Mouse (Mus musculus): ENCODE measurements at regions not wholly inside any gene's neighbourhood (a gene's known extent, or its start where the extent isn't known, plus 50 kb on each side); places are given as distances from the start of the nearest gene placed in this dataset.
A peak's percentile ranks its signal among the peaks of the same experiment; 100 is the strongest.

DNA sequence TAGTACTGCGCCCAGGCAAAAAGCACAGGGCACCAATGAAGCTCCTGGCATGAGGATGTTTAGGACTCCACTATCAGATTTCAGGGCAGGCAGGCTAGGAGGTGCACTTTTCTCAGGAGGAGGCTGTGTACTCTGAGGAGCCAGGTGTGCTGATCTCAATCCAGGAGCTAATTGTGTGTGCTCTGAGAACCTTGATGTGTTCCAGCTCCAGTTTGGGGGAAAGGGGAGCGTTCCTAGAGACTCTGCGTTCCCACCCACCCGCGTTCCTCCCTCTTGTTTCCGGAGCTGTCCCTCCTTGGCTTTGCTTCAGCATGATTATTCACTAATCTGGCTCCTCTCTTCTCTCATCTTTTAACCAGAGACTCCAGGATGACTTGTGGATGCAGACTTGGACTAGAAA lies 195.2 kb downstream of the Icos start:
- DNase-seq (ENCODE audit: low spot score in 2 of 2) = no peak

- DNase-seq (ENCODE audit: low spot score in 2 of 2) = no peak
Observed at GRCm38 (mm10) chr1:61175239-61175638, 197.5 kb downstream of the Icos start.

DNA sequence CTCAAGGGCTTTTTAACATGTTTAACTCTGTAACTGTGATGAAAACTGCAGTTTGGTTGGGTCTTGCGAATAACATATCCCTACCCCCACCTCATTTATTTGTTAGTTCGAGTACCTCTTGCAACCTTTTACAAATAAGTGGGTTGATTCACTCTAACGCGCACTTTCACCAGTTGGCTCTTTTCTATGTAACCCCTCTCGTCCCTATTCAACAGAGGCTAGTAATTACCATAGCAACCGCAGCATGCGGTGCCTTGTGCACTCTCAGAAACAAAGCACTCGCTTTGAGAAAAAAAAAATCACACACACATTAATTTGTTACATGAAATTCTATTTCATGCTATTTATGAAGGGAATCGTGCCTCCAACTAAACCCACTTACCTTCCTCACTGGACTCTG lies 201.7 kb downstream of the Icos start:
- no peak for DNase-seq (ENCODE audit: low spot score in 2 of 2)

- peak; percentile 90 to 98 for DNase-seq (ENCODE audit: low spot score in 2 of 2)
Observed at GRCm38 (mm10) chr1:61181099-61181821, 203.5 kb downstream of the Icos start.

DNA sequence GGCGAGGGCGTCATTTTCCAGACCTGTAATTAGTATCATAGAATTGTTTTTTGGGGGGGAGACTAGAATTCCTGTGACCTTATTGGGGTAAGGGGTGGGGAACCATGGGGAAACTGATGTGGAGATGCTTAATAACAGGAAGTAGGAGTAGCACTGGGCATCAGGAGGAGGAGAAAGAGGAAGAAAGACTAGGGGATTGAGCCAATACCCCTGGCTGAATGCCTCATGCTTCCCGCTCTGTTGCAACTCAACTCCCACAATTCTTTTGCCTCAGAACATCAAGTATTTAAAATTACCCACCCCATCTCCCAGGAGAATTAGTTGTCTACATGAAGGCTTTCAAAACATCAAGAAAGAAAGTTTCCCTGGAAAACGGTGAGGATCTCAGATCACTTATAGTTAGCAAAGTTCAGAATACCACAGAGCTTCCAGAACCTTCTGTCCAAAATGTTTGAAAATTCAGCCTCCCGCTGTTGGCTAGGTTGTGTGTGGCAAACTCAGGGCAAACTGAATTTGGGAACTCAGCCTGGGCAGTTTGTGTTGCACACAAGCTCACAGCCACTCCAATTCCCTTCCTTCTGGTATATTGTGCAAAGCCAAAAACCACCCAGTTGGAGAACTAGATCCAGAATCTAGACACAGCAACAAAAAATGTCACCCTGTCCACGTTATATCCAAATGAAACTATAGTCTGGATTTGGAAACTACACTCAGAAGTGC lies 209.8 kb downstream of the Icos start:
- no peak for DNase-seq (ENCODE audit: low spot score in 2 of 2)

DNA sequence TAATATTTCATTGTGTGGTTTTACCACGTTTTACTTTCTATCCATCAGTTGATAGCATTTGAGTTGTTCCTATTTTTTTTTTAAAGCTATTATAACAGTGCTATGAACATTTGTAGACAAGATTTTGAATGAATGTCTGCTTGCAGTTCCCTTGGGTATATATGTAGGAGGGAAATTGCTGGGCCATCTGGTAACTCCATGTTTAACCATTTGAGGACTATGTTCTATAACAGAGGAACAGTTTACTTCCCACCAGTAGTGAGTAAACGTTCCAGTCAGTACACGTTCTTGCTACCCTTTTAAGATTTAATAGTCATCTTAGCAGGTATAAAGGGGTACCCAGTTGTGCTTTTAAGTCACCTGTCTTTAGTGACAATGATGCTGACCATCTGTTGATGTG lies 213.2 kb downstream of the Icos start:
- DNase-seq (ENCODE audit: low spot score in 2 of 2) = no peak

- DNase-seq (ENCODE audit: low spot score in 2 of 2) = no peak
Observed at GRCm38 (mm10) chr1:61198549-61199062, 220.9 kb downstream of the Icos start.

GRCm38 (mm10) chr1:61201006-61201405 lies 223.3 kb downstream of the Icos start:
- DNase-seq (ENCODE audit: low spot score in 2 of 2) = no peak

DNA sequence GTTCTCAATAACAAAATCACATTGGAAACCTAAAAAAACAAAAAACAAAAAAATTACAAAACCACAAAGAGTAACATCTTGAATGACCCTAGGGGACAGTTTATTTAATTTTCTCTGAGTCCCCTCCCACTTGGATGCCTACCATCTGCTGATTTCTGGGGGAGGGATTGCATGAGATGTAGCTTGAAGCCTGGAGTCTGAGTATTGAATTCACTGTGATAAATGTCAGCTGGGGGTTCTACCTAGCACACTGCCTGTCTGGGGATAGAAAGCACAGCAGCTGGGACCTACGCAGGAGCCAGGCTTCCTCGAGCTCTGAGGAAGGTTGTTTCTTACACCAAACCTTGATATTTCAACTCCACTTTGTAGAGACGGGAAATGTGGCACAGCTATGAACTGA lies 224.4 kb downstream of the Icos start:
- no peak for DNase-seq (ENCODE audit: low spot score in 2 of 2)

GRCm38 (mm10) chr1:61203170-61203569 lies 225.4 kb downstream of the Icos start:
- DNase-seq (ENCODE audit: low spot score in 2 of 2) = no peak

- DNase-seq (ENCODE audit: low spot score in 2 of 2) = no peak
Observed at GRCm38 (mm10) chr1:61203612-61204011, 225.9 kb downstream of the Icos start.

DNA sequence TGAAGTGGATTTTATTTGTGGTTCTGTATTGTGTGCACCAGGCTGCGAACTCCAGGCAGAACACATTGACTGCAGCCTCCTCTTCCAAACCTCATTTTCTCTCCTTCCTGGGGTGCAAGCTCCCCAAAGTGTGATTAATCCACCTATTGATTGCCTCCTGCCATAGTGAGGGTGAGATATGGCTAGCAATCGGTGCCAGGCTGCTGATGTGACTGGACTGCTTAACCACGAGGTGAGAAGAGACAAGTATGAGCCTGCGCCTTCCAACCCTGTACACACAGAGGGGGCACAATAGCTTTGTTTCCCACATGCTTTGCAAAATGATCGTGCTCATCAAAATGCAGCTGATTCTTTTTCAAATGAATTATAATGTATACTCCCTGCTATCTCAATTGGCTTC lies 227.4 kb downstream of the Icos start:
- no peak for DNase-seq (ENCODE audit: low spot score in 2 of 2)

DNA sequence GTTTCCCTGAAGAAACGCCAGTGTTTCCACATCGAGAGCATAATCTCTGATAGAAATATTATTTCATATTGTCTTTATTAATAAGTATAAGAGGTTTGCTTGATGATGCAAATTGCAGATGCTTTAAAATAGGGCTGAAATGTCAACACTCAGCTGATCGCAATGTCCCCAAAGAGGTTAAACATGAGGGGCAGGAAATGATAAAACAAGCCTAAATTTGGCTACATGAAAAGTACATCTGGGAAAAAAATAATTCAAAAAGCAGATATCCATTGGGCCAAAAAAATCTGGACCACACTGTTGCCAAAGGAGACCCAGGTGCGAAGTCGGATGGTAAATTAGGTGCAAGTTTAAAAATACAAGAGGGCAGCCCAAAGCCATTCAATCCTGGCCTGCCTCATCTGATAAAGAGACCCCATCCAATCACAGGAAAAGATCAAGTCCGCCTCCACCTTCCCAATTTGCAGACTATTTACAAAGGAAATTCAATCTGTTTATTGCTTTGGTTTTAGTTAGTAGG lies 229.2 kb downstream of the Icos start:
- DNase-seq (ENCODE audit: low spot score in 2 of 2) = no peak

GRCm38 (mm10) chr1:61208386-61208785 lies 230.7 kb downstream of the Icos start:
- no peak for DNase-seq (ENCODE audit: low spot score in 2 of 2)

DNA sequence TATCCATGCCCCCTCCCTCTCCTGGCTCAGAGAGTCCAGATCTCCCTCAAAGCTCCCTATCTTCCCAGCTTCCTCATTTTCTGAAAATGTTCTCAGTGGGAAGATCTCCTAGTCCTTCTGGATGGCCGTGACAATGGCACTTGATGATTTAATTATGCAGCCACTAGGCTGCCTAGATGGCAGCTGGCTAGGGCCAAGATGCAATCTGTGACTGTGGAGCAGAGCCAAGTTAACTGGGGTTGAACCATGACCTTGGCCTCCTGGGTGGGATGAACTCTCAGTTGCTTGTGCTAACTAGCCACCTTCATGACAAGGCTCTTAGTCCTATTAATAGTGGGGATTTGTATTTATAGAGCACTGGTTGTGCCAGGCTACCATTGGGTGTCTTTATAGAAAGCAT lies 243.4 kb downstream of the Icos start:
- no peak for DNase-seq (ENCODE audit: low spot score in 2 of 2)

GRCm38 (mm10) chr1:61228942-61229341 lies 251.2 kb downstream of the Icos start:
- no peak for DNase-seq (ENCODE audit: low spot score in 2 of 2)

GRCm38 (mm10) chr1:61233001-61233400 lies 255.3 kb downstream of the Icos start:
- no peak for DNase-seq (ENCODE audit: low spot score in 2 of 2)

GRCm38 (mm10) chr1:61233476-61234297 lies 256.0 kb downstream of the Icos start:
- no peak for DNase-seq (ENCODE audit: low spot score in 2 of 2)

- DNase-seq (ENCODE audit: low spot score in 2 of 2) = no peak
Observed at GRCm38 (mm10) chr1:61234298-61234682, 256.6 kb downstream of the Icos start.

DNA sequence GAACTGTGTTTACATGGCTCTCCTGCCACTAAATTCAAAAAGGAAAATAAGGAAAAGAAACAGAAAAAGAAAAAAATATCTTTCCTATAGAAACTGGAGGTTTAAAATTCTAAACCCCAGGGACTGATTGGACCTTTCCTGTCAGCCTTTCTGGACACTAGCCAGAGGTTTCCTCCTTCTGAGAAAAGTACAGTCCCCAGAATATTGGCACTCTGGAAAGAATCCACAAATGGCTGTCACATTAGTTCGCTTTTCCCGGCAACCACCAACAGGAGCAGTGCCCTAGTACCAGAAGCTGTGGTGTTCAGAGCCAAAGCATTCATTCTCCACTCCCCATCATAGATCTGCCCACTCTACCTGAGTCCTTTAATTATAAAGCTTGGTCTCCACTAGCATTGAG lies 258.8 kb downstream of the Icos start:
- DNase-seq (ENCODE audit: low spot score in 2 of 2) = no peak

DNA sequence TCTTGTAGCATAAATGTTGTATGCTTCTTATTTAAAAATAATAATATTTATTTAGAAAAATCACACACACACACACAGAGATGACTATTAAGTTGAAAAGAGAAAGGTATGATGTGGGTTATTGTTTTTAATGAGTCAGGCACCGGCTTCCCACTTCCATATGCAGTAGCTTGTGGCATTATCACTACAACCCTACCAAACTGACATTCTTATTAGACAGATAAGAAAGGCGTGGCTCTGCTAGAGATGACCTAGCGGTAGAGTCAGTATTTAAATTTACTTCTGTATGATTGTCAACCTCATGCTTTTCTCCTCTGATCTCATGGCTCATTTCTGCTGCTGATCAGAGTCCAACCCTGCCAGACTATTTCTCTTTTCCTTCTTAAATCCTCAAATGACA lies 260.9 kb downstream of the Icos start:
- no peak for DNase-seq (ENCODE audit: low spot score in 2 of 2)

- DNase-seq (ENCODE audit: low spot score in 2 of 2) = no peak
Observed at GRCm38 (mm10) chr1:61257561-61257960, 279.8 kb downstream of the Icos start.
